Mouse (Mus musculus) common myeloid progenitor, adult 5-6 weeks (primary cell): ENCODE measurements around the gene Ctnna2. TPM values are rescaled to one million over a fixed set of nuclear protein-coding genes. Genes with fewer than 3 reads are reported as not detected.
A peak's percentile ranks its signal among the peaks of the same experiment; 100 is the strongest.

Experiments used
- ATAC-seq: replicated peaks from 2 replicates; pipeline ENCODE4 v1.8.0; 2016; ENCODE audit warnings: low read depth, mild to moderate bottlenecking, moderate TSS enrichment, inconsistent platforms; ENCODE audit not compliant: poor library complexity, severe bottlenecking
- total RNA-seq: library from RNA; stranded (forward); fragments of 200-1000, 187-1606 nt; gene quantifications from 2 replicates; pipeline ENCODE4 v1.2.3, GENCODE M21; 2017

Ctnna2 gene
- total RNA-seq: not detected in 2 replicates

DNA sequence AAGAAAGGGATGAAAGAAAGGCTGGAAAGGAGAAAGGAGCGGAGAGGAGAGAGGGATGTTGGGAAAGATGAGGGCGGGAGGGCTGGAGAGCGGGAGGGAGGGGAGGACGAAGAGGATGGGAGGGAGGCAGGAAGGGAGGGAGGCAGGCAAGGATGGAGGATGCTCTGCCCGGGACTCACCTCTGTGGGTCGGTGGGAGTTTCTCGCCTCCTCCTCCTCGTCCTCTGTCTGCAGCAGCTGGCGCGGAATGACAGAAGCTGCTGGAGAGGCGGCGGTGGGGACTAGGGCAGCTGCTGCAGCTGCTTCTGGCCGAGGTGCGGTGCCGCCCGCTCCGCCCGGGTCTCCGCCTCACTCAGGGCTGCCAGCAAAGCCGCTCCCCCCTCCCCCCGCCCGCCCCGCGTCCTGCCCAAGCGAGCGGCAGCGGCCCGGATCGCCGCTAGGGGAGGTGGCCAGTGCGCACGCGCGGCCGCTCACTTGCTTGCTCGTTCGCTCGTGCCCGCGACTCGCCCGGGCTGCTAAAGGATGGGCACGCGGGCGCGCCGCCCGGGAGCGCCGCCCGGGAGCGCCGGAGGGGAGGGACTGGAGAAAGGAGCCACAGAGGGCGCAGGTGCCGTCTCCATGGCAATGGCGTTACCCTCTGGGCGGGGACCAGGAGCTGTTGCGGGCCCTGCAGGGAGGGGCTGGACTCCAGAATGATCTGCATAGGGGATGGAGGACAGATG lies at the start of gene Ctnna2:
Gene Ctnna2, minus strand, starts transcription at position 459 of the 721 bp plus-strand sequence.
- 0 out of 2 replicates have a peak, but pooled peaks have one; percentile 15 for ATAC-seq

DNA sequence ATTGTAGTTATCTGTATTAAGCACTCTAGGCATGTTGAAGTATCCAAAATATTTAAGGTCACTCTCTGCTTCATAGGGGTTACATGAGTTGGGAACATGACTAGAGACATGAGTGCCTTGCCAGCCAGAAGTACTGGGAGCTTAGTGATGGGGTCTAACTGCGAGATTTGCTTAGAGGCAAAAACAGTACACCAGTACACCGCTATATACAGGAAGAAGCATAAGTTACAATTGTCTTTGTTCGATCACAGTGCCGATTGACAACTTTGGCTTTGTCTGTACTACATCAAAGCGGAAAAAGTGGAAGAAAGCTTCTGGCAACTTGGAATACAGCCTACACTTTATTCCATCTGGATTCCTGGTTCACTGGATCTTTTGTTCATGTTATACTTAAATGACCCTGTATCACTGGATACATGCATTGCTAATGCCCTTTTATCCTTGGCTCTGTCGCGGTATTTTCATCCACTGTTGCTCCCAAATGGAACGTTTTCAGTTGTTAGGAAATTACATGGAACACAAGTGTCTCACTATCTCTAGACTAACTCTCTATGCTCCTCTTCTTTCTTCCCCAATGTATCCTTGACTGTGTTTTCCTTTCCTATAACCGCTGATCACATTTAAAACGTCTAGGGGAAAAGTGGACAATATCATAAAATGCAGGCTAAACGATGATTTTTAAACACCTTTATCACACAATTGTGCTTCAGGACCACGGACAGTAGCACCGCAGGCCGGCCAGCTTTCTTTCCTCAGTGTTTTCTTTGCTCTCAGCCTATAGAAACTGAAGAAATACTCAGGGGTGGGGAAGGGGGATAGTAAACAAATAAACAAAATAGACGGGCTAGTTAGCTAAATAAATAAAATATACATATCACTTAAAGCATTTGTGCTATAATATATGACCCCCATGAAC lies 896 bp upstream of the Ctnna2 start:
- ATAC-seq: no peak

DNA sequence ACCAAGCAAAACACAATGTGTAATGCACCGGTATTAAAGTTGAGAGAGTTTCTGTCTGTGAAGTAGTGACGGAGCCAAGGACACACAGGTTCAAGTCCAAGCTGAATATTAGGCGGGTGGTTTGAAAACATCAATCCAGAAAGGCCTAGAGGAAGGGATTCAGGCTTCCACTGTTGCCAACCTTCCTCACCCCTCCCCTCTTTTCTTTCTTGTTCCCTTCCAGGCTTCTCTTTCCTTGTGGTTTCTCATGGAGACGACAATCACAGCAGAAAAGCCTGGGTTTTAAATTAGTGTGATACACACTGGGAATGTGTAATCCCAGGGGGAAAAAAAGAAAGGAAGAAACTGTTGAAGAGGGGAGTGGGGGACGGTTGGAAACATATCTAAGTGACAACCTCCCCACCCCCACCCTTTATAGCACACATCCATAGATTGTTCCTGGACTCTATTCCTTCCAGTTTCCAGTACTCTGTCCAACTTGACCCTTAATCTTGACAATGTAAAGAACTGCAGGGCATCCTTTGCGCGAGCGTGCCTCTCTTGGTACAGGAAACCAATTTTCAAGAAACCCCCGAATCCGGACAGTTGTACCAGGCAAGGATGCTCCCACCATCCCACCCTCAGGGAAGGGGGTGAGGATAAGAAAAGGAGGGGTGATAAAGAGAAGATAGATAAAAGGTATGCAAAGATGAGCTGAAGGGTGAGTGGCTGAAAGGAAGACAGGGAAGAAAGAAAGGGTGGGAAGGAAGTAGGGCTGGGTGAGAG lies 841 bp downstream of the Ctnna2 start:
- ATAC-seq: no peak

DNA sequence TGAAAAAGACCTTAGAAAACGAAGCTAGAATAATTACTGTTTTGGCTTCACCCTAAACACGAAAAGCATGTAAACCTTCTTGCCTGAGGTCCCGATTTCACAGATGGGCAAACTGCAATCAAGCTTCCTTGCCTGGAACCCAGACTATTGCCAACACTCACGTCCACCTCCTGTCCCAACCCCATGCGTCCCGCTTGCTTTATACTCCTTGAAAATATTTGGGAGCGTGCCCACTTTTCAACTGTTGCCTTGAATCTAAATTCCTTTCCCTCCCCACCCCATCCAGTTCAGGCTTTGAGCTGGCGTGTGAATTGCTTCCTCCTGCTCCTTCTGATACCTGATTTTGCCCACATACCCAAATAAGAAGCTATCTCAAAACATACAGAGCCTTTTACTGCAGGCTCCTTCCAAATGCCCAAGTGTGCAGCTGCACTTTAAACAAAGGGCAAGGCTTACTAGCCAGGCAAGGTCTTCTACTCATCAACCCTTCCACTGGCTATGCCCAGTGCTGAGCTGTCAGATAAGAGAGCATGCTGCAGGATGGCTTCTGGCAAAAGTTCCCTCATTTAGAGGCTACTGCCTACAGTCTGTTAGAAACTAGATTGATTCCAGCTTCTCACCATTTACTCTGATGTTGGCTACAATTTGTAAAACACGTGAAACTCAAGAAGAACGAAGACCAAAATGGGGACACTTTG lies 8.8 kb downstream of the Ctnna2 start:
- no peak for ATAC-seq

DNA sequence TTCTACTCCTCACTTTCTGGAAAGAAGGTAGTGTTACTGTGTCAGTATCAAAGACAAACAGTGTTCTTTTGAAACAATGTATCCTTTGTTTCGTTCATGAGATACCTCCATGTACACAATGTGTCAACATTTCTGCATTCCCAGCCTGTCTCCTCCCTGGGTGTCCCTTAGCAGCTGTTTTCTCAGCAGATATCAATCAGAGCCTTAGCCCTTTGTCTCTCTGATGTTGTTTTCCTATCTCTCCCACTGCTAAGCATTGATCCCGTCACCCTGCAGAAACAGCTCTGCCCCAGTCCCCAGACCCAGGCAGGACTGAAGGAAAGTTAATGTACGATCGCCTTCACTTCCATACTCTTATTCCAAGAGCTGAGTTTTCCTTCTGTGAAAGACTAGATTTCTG lies 9.7 kb downstream of the Ctnna2 start:
- no peak for ATAC-seq

DNA sequence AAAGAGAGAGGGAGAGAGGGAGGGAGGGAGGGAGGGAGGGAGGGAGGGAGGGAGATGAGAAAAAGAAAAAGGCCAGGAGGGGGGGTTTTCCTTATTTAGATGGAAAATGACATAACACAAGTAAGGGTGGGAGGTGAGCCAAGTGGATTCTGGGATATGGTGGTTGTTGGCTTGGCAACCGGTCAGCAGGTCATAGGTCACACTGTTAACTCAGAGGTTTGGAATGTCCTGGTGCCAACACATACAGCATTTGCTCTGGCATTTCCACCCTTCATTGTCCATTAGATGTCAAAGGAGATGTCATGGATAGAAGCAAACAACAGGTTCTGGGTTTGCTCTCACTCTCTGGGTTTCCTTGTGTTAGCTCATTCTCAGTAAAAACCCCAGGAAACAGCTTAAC lies 17.5 kb downstream of the Ctnna2 start:
- no peak for ATAC-seq

DNA sequence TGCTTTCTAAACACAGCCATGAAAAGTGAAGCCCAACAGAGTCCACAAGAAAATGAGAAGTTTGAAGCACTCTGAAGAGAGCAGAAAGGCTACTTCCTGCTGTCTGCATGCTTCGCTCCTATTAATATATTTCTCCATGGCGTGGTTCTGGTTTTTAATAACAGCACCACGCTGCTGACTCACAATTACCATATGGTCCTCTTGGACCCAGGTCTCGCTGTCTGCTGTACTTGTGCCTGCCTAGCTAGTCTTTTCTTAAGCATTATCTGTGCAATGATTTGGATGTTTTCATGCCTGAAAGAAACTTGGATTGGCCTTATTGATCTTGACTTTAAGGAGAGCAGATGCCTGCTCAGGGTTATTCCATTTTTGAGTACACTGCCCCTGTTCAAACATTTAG lies 28.2 kb downstream of the Ctnna2 start:
- ATAC-seq: no peak

DNA sequence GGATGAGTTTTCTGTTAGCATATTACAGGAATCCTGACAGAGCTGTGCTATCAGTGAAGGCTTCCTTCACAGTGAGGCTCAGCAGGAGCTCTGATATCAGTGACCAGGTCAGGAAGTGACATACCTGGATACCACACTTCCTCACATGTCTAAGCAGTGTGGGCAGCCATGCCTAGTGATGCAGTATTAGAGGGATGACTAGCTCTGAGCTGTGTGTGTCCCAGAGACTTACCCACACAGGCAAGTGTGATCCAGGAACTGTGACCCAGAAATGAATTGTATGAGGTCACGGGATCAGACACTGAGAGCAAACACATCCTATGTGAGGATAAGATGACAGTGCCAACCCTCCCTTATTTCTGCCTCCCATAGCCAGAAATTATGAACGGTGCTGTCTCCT lies 28.8 kb downstream of the Ctnna2 start:
- no peak for ATAC-seq

DNA sequence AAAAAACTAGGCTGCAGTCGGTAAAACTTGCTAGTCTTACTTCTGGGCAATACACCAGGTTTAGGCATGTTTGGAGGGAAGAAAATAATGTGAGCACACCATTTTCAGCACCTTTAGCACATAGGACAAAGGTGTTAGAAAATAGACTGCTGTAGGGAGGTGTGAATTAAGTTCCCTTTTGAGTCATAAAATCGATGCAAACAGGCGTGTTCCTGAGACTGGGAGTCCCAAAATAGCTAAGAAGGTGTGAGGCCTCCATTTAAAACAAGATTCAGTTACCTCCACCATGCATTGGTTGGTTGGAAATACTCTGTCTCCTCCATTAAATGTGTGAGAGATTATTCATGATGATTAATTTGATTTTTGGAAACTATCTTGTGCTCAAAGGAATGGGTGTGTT lies 50.1 kb downstream of the Ctnna2 start:
- ATAC-seq: no peak

DNA sequence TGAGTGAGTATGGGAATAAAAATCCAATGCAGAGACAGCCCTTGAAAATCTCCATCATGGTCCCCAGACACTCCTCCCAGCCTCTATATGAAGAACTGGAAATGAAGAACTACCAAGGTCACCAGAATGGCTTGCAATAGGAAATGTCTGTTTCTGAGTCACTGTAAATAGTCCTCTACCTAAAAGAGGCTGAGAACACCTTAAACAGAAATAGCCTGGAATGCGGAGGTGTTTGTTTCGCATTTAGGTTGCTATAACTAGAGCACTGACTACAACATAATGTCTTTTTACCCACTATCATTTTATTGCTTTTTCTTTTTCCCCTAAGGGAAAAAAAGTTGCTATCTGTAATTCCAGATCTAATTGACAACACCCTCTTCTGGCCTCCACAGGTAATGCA lies 106.3 kb downstream of the Ctnna2 start:
- ATAC-seq: no peak

DNA sequence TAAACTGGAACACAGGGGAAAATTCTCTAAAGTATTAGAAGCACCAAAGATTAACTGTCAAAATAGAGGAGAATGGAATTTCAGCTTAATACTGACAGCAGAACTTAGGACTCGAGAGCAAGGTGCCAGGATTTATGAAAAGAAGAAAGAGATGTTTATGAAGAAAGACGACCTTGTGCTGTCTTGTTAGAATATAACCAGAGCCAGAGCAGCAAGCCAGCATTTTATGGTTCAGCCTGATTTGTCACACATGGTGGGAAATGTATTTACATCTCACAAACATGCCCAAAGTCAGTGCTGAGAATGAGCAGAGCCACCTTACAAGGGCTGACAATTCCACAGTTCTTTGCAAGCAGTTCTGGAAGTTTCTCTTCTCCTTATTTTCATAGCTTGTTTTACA lies 110.2 kb downstream of the Ctnna2 start:
- no peak for ATAC-seq

DNA sequence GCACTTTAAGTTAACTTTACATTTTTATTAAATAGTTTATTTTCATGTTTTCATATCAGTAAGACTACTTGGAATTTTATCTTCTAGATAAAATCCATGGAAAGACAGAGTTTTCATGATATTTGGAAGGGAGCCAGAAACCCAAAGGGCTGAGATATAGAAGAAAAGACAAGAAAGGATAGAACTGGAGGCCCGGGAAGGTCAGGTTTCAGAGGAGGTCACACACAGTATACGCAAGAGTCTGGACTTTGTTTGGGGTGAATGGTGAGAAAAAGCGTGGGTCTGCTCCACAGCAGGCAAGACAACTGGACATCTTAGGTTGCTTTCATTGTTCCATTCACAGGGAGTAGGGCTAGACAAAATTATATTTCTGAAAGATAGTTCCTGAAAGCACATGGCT lies 111.4 kb downstream of the Ctnna2 start:
- ATAC-seq: no peak

DNA sequence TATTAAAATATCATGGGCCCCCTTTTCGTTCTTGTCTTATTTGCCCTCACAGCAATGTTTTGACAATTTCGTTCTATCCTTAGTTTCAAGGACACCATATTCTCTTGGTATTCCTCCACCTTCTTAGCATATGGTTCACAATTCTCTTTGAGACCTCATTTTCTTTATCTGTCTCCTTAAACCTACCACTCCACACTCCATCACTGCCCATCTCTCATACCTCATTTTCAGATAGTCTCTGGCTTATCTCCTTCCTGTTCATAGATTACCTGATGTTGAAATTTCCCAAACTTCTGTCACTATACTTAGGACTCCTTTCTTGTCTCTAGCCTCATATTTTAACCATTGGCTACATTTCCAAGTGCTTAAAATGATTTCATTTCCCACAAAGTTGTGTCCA lies 116.1 kb downstream of the Ctnna2 start:
- ATAC-seq: no peak

DNA sequence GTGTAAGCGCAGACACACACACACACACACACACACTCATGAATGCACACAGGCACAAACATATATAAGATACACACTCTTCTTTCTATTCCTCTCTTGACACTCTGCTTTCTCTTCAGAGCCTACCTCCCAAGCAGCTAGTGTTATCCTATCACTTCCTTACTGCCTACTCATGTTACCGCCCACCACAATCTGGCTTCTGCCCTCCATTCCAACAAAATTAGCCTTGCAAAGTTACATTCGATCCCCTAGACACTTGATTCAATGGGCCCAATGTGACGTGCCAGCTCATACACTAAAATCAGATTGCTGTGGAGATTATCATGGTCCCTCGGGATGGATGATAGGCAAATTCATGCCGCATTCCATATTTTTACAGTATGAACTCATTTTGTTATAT lies 116.7 kb downstream of the Ctnna2 start:
- no peak for ATAC-seq

DNA sequence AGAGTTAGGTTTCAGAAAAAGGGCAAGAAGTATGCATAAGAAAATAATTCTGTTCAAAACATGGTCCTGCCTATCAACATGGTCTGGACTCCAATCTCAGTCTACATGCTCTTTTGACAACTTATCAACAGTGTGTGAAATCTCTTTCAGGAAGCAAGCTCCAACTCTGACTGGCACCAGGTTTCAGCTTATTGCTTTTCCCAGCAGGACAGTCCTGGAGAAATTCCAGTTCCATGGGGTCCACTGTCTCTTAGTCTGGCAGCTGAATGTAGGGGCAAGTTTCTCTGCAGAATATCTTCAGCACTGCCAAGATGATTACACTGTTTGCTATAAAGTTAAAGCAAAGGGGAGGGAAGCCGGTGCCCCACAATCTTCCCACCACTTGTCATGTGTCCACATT lies 130.1 kb downstream of the Ctnna2 start:
- ATAC-seq: no peak

DNA sequence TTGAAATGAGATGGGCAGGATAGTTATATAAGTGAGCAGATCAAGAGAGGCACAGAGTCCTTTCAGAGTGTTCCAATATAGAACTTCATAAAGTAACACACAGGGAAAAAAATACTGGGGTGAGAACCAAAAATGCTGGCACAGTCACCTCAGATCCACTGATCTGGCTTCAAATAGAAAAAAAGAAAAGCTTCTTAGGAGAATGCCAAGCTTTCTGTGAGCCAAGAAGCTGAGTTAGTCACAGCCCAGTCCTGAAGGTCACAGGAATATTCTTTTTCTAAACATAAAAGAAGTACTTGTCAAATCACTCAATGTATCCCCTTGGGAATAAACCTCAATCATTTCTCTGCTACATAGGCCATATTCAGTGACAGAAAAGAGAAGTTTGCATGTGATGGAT lies 130.7 kb downstream of the Ctnna2 start:
- no peak for ATAC-seq

DNA sequence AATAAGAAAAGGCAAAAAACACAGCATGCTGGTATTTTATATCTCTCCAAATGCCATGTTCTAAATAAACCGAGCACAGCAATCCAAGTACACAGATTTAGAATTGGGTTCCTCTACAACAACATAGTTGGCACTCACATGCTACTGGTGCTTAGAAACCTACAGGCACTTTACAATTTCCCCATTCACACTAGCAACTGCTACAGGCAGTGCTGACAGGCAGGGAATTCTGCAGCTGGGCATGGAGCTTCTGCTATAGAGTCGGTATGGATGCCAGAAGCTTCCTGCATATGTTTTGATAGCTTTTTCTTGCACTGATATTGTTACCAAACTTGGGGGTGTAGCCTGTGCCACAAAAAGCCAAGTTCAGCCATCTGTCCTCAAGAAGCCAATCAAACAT lies 131.8 kb downstream of the Ctnna2 start:
- ATAC-seq: no peak

DNA sequence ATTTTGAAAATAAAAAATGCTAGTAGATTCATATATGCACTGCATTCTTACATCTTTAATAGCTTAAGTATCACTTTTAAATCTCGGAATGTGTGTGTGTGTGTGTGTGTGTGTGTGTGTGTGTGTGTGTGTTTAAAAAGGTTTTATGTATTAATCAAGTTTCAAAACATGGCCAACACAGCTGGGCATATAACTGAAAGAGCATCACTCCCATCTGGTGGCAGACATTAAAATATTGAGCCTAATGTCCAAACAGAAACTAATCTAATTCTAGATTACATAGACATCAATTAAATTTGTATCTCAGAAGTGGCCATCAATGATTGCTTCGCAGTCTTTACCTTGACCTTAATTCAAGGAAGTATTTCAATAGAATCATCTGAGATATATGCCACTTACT lies 140.4 kb downstream of the Ctnna2 start:
- ATAC-seq: no peak

DNA sequence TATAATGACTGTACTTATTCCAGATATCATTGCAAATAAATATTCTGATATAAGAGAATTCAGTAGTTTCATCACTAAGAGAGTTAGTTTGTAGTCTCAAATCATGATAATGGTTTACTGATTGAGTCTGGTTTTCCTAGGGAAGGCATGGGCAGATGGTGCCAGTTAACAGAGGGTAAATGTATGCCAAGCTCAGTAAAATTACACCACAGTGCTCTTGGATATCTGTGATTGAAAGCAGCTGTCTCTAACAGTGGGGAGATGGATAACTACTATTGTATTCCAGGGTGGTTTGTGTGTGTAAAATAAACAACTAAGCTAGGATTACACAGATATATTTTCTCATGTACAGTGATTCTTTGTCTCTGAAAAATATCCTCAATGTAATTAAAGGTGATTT lies 140.8 kb downstream of the Ctnna2 start:
- ATAC-seq: no peak

DNA sequence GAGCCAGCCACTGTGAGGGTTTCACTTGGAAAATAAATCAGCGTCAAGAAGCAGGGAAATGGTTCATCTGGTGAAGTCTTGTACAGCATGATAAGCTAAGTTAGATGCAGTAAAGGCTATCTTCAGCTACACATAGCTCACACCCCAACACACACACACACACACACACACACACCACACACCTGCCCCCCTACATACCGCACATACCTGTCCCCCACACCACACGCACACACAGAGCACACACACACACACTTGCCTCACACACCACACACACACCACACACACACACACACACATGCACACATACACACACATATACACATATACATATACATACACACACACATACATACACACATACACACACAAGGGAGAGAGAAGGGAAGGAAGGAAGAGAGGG lies 142.0 kb downstream of the Ctnna2 start:
- no peak for ATAC-seq
